Mouse (Mus musculus) ES-Bruce4 (cell line): ENCODE results near the gene Mmp2. TPM values are rescaled to one million over a fixed set of nuclear protein-coding genes. Genes with fewer than 3 reads are reported as not detected.
"Not testable (repeated sequence)": the region's sequence is repeated elsewhere in the genome, so short reads cannot be mapped to it uniquely, and the experiment has no call there.

Source experiments
- H3K27ac ChIP-seq: 2 replicates; pipeline ENCODE4 v1.5.1; 2012; ENCODE audit warnings: low read length, inconsistent platforms; ENCODE audit not compliant: insufficient read depth
- H3K27me3 ChIP-seq: 2 replicates; pipeline ENCODE4 v1.6.1; 2012; ENCODE audit warnings: mild to moderate bottlenecking, low read length, inconsistent platforms; ENCODE audit not compliant: control insufficient read depth, poor library complexity, insufficient read depth, severe bottlenecking
- H3K36me3 ChIP-seq: 2 replicates; pipeline ENCODE4 v1.6.1; 2012; ENCODE audit warnings: inconsistent platforms, mild to moderate bottlenecking, low read length, moderate library complexity; ENCODE audit not compliant: control insufficient read depth, poor library complexity, insufficient read depth, severe bottlenecking
- H3K4me1 ChIP-seq: one replicate; pipeline ENCODE4 v1.8.1; 2011; ENCODE audit warnings: low read length; ENCODE audit not compliant: control insufficient read depth, insufficient read depth
- H3K4me3 ChIP-seq: 2 replicates; pipeline ENCODE4 v1.5.1; 2011; ENCODE audit warnings: low read depth, mild to moderate bottlenecking, low read length
- H3K9ac ChIP-seq: 2 replicates; pipeline ENCODE4 v1.6.1; 2012; ENCODE audit warnings: low read depth, mild to moderate bottlenecking, inconsistent platforms; ENCODE audit not compliant: poor library complexity, severe bottlenecking
- H3K9me3 ChIP-seq: replicated peaks from 2 replicates; pipeline ENCODE4 v1.6.1; 2012; ENCODE audit warnings: mild to moderate bottlenecking, low read length, inconsistent platforms; ENCODE audit not compliant: control insufficient read depth, poor library complexity, insufficient read depth, severe bottlenecking
- CTCF ChIP-seq: IDR thresholded peaks from one replicate; pipeline ENCODE4 v1.8.1; 2011; ENCODE audit warnings: low read depth, low read length
- EP300 ChIP-seq: IDR thresholded peaks from 2 replicates; pipeline ENCODE4 v1.6.1; 2011; ENCODE audit warnings: low read depth, low read length; ENCODE audit not compliant: insufficient read depth
- POLR2A ChIP-seq: IDR thresholded peaks from one replicate; pipeline ENCODE4 v1.8.1; 2011; ENCODE audit warnings: low read length; ENCODE audit not compliant: insufficient read depth
- polyA plus RNA-seq: library from polyadenylated mRNA; stranded (reverse); fragments of >200 nt; gene quantifications from 2 replicates; pipeline ENCODE4 v1.2.4, GENCODE M21; 2011; ENCODE audit warnings: low read depth; ENCODE audit not compliant: missing spikeins, insufficient read depth, insufficient read length

Gene Mmp2
- polyA plus RNA-seq, 1 experiment: 22.5 TPM

DNA sequence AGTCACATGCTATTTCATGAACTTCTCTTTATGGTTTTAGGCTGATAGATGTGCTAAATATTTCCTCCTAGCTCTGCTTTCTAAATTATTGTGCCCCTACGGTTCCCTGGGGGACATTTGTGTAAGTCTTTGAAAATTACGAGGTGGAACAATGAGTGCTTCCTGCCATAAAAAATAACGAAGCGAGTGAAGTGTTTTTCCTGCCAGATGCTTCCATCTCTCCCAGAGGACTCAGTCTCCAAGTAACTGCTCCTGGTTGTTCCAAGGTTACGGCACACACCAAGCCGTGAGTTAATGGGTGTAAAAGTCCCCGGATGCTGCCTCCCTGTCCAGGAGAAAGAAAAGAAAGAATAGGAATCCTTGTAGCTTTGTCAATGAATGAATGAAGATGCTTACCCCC is 43.2 kb downstream of the Mmp2 start:
- H3K27me3 ChIP-seq: no peaks in the 10 kb centered on the region
- H3K9ac ChIP-seq: no peak overlapping the region
- no peaks in the 10 kb centered on the region for H3K4me1 ChIP-seq
- no peak for TF ChIP-seq EP300
- TF ChIP-seq CTCF: no peak
- no peak for TF ChIP-seq POLR2A
- no peak overlapping the region for H3K27ac ChIP-seq
- H3K9me3 ChIP-seq: no peaks in the 10 kb centered on the region
- no peaks in the 10 kb centered on the region for H3K36me3 ChIP-seq
- H3K4me3 ChIP-seq: no peak overlapping the region

DNA sequence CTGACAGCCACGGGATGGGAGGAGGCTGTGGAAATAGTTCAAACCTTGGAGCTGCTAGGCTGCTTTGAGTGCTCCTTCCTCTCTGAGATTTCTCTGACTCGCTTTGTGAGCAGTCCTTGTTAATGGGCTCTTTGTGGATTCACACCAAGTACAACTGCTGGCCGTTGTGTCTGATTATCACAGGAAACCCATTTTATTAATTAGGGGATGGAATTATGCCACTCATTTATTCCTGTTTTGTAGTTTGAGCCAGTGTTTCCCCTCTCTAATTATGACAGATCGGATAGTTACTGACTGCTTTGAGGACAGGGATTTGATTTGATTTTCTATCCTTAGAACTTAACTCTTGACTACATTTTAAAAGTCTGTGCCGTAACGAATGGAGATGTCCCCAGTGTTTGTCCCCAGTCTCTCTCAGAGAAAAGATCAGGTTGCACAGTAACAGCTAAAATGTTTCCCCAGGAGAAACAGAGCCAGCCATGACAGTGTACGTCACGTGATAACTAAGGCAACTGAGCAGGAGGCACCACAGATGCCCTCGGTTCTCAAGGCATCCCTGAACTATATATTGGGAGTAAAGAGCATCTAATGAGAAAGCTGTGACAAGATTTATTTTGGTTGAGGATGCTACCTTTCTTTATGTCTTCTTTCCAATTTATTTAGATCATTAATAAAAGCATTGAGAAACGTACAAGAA is 45.1 kb downstream of the Mmp2 start:
- H3K36me3 ChIP-seq: no peaks in the 10 kb centered on the region
- no peak overlapping the region for H3K4me3 ChIP-seq
- no peak overlapping the region for H3K27ac ChIP-seq
- no peaks in the 10 kb centered on the region for H3K27me3 ChIP-seq
- no peak overlapping the region for H3K9ac ChIP-seq
- H3K9me3 ChIP-seq: no peaks in the 10 kb centered on the region
- no peaks in the 10 kb centered on the region for H3K4me1 ChIP-seq
- no peak for TF ChIP-seq EP300
- no peak for TF ChIP-seq POLR2A
- TF ChIP-seq CTCF: no peak

DNA sequence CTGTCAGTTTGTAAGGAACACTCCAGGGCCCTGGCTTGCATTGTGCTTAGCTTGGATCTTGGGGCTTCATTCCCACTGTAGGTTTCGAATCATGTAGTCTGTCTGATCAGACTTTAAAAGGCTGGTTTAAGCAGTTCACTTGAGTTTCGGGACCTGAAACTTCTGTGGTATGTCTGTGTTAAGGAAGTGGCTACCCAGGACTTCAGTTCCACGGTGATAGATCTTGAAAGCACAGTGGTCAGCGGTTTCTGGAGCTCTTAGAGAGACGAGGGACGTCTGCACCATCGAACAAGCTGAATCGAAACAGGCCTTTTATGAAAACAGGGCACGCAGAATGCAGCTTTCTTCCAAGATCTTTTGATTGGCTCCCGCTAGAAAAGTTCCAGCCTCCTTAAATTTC is 48.7 kb downstream of the Mmp2 start:
- H3K9ac ChIP-seq: no peak overlapping the region
- H3K27ac ChIP-seq: no peak overlapping the region

DNA sequence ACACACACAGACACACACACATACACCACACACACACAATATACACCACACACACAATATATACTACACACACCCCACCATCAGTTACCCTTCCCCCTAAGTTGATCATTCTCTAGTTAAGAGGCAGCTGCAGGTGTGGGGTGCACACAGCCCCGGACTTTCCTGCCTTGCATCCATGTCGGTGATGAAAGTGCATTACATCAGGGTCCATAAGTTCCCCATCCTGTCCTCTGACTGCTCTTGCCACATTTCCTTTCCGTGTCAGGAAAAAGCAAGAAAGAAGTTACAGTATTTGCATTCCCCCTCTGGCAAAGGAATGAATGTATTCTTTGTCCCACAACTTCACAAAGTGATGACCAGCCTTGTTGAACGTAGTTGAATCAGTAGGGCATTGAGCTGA is 54.2 kb downstream of the Mmp2 start:
- H3K4me1 ChIP-seq: no peaks in the 10 kb centered on the region
- no peaks in the 10 kb centered on the region for H3K9me3 ChIP-seq
- TF ChIP-seq EP300 (no peak), POLR2A (no peak), CTCF (no peak)
- no peaks in the 10 kb centered on the region for H3K36me3 ChIP-seq
- H3K4me3 ChIP-seq: no peak overlapping the region
- no peak overlapping the region for H3K9ac ChIP-seq
- H3K27ac ChIP-seq: no peak overlapping the region
- no peaks in the 10 kb centered on the region for H3K27me3 ChIP-seq

More for the DNA sequence above, 48.7 kb downstream of the Mmp2 start:
- H3K9me3 ChIP-seq: no peaks in the 10 kb centered on the region
- no peaks in the 10 kb centered on the region for H3K36me3 ChIP-seq
- TF ChIP-seq EP300: no peak
- TF ChIP-seq CTCF: no peak
- TF ChIP-seq POLR2A: no peak
- H3K4me3 ChIP-seq: no peak overlapping the region
- H3K4me1 ChIP-seq: no peaks in the 10 kb centered on the region
- no peaks in the 10 kb centered on the region for H3K27me3 ChIP-seq

DNA sequence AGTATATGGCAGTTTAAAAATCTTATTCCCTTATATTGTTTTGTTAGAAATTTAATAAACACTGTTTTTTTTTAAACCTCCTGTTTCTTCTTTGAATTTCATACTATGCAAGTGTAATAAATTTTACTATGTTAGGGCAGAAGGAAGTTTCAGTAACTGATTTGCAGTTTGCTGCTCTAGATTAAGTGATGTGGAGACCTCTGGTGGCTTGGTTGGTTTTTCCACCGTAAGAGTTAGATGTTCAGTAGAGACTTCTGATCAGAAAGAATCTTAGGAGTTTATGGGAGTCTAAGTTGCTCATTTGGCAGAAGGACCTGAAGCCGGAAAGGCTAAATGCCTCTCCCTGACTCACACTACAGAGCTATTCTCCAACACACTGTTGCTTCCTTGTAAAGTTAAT is 56.7 kb downstream of the Mmp2 start:
- Histone ChIP-seq H3K27ac (no peak overlapping the region), H3K36me3 (no peaks in the 10 kb centered on the region), H3K9me3 (no peaks in the 10 kb centered on the region), H3K9ac (no peak overlapping the region), H3K4me3 (no peak overlapping the region), H3K27me3 (no peaks in the 10 kb centered on the region), H3K4me1 (no peaks in the 10 kb centered on the region)
- no peak for TF ChIP-seq CTCF
- TF ChIP-seq POLR2A: no peak
- TF ChIP-seq EP300: no peak

DNA sequence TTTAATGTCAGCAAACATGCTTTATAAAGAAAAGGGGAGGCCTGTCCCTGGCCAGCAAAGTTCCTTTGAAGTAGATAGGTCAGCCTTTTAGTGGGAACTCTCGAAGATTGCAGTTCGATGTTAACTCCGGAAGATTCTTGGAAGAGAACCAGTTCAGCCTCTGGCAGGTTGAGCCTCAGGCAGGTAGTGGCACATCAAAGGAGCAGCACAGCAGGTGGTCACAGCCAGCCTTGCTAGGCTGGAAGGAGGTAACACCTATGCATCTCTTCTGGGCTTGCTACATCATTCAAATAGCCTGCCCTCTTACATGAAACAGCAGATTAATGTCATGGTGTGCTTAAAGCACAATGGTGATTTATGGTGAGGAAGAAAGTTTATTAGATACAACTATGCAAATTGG is 65.1 kb downstream of the Mmp2 start:
- H3K9ac ChIP-seq, H3K4me1 ChIP-seq, H3K36me3 ChIP-seq: not testable (repeated sequence)

More for the DNA sequence above, 65.1 kb downstream of the Mmp2 start:
- not testable (repeated sequence) for H3K4me3 ChIP-seq, H3K27ac ChIP-seq, H3K27me3 ChIP-seq, H3K9me3 ChIP-seq
